Mouse (Mus musculus) layer of hippocampus, adult 11-12 months (tissue): ENCODE results near the gene Epha6.
A peak's percentile ranks its signal among the peaks of the same experiment; 100 is the strongest.

Experiments used
- DNase-seq: peaks from one replicate; pipeline ENCODE4 v3.0.0; 2022; ENCODE audit warnings: low spot score

Gene Epha6

DNA sequence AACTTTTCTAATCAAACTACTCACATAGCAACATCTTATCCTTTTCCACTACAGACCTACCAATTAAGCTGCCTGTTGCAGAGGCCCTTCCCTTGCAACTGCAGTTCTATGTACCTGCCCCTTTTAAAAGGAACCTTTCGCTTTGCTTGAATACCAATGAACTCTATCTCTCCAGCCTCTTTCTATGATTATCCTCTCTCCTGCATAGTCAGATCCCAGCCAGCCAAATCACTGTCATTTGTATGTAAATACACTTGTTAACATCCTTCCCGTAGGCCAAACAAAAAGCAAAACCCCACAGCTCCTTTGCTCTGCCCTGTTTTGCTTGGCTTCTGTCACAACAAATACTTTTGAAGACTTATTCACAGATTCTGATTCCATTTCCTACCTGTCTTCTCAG is 961.6 kb downstream of the Epha6 start:
- no peak for DNase-seq

DNA sequence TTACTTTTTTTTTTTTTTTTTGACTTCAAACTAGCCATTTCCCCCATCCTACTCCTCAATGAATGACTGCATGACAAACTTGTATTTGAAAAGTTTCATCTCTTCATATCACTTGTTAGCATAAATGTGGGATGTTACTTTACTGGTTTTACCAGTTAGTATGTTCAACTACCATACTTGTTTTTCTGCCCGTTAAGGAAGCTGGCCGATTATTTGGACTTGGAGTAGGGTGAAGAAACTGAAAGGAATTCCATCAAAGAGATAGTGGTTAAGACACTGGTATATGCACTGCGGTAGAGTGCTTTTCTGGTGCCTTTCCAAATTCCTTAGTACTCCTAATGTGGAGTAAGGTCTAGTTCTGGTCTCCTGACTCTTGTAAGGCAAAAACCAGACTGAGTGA is 965.3 kb downstream of the Epha6 start:
- no peak for DNase-seq

DNA sequence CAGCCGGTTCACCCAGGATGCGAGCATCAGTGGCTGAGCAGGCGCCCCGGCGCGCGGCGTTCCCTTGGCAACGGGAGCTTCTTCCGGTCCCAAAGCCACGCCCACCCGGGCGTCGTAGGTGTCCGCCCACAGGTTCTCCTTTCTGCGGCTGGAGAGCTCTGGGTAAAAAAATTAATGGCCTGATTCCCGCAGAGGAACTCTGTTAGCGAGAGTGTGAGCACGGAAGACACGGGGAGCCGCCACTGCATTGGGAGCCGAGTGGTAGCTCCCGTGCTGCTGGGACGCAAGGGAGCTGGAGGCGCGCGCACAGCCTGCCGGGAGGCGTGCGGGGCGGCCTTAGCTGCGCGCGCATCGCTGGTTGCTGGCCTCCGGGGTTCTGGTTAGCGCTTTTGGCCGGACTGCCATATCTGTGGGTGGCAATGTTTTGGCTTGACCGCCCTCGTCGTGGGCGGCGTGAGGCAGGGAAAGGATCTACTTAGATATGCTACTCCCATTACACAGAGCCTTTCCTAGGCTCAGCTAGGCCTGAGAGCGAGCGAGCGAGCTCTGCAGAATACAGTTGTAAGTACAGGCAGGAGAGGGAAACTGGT is 966.1 kb downstream of the Epha6 start, which contains the start of gene Arl6:
Arl6 (minus strand) TSS at position 290 of the 590 bp plus-strand sequence.
- peak; percentile 95 for DNase-seq

DNA sequence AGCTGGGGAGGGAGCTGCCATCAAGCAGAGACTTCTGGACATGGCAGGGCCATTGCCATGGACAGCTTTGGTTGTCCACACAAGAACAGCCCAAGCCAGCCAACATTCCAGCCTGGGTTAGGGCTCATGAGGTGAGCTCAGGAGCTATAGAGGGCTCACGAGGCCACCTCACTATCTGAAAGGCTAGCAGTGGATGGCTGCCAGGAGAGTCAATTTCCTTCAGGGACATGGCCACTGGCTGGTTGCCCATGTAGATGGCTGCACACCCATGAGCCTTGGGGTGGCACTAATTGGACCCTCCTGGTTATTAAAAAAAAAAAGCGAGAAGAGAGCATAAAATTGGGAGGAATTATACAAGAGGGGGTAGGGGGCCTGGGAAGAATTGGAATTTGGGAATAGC is 970.7 kb downstream of the Epha6 start:
- DNase-seq: no peak

DNA sequence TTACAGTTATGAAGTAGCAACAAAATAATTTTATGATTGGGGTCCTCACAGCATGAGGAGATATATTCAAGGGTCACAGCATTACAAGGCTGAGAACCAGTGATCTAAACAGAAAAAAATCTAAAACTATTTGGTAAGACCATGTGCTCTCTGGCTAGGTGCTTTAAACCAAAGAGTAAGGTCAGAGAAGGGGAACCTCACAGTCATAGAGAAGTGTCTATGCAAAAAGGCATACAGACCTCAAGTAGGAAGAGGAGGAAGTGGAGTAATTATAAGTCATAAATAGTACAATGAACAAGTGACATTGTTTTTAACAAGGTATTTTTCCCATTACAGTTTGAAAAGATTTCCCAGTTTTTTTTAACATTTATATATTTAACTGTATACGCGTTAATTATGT is 983.8 kb downstream of the Epha6 start:
- DNase-seq: no peak

DNA sequence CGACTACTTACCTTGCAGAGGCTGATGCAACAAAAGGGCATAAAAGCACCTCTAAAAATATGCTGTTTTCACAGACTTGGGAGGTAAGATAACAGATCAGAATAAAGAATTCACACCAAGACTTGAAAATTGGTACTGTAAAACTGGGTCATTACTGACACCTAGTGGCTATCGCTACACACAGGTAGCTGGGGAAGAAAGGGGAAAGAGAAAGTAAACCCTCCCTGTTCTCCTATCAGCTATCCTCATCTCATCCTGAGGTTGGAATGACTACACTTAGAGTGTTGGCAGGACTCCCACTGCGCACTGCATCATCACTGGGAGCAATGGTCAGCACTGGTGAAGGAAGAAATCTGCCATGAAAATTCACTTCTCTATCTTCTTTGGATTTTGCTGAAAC is 988.2 kb downstream of the Epha6 start:
- peak; percentile 55 for DNase-seq

DNA sequence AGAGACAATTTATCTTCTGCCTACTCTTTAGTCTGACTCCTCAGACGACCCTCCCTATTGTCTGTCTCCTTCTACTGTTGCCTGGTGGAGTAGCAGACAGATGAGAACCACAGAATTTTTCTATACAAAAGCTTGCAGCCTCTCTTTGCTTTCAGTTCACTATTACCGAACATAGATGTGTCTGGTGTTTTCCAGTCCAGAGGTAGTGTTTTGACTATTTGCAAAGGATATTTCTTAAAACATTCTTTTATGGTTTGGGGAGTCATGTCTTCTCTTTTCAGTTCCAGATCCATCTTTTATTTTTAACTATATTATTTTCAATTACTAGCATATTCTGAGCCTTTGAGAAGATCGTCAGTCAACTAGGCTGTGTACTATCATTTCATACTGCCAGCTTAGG is 989.7 kb downstream of the Epha6 start:
- DNase-seq: no peak

DNA sequence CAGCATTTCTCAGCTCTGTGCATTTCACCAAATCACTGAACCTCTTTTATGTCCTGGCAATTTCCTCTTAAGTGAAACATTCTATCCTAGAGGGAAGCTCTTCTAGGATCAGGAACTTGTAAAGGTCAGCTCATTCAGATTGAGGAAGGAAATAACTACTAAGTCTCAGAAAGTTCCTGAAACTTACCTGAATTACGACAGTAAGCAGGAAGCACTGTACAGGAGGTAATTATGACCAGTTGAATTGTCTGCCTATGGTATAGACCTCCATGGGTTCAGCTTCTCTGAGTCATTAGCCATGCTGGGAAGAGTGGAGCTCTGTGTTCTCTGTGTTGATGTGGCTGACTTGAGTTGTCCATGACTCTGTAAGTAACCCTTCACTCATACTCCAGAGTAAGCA is 994.6 kb downstream of the Epha6 start:
- DNase-seq: no peak

DNA sequence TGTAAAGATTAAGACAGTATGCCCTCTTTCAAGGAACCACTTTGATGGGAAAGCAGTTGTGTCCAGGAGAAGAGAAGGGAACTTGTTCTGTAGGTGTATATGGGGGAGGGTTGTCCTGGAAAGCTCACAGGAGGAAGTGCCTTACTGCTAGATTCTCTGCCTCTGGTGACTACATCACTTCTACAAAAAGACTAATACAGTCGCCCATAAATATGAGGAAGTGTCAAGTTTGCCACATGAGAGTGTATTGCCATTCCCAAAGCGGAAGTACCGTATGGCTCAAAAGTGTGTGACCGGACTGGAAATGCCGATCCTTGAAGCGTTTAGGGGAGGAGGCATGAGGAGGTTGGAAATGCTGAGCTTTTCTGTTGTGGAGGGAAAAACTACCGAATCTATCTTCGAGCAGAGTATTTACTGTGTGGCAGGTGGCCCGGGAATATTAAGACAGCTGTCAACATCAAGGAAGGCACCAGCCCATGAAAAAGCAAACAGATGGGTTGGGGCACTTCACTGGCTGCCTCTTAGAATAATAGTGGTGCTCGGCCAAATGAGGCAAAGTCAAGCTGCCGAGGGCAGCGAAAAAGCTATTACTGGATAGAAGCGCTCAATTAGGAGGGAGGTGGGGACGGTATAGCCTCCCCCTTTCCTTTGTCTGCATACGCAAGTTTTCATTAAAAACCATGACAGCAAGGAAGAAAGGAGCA is 1001.1 kb downstream of the Epha6 start:
- DNase-seq: no peak
